Mouse (Mus musculus) activated CD4-positive, CD25-positive, alpha-beta regulatory T cell, adult 4 months (primary cell): ENCODE results near the gene Tbc1d24. TPM values are rescaled to one million over a fixed set of nuclear protein-coding genes. Genes with fewer than 3 reads are reported as not detected.

ENCODE experiments used
- ATAC-seq: one replicate; pipeline ENCODE4 v1.8.0; 2017
- polyA plus RNA-seq, 2 experiments: library from polyadenylated mRNA; unstranded; fragments of 100-300 nt; shearing (Covaris generic); gene quantifications; one replicate each; pipeline ENCODE4 v1.2.1; 2017

Gene Tbc1d24
- under 1 TPM; 0.45 to 0.60 TPM for polyA plus RNA-seq

DNA sequence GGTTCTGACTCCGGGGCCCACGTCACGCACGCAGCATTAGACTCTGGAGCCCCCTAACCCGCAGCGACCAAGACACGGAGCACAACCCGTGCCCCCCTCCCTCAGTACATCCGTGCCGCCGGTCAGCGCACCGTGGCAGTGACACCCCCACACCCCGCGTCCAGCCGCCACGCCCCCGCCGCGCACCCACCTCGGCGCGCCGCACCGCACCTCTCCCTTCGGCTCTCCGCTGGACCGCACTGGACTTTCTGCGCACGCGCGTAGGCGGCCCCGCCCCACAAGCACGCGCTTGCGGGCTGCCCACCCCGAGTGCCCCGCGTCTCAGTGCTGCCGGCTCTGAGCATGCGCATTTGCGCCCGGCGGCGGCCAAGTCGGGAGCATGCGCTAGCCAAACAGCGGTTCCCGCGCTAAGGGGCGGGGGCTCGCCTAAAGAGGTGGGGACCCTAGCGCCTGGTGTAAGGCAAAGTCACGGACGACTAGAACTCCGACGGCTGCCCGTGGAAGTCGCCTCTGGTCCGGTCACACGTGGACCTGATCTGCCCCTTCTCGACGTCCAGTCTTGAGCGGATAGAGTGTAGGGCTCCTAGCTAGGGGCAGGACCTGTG lies at the start of gene Tbc1d24:
TSS of gene Tbc1d24 (minus strand) at position 279 of the 605 bp plus-strand sequence.
- ATAC-seq, result peak; percentile 34

DNA sequence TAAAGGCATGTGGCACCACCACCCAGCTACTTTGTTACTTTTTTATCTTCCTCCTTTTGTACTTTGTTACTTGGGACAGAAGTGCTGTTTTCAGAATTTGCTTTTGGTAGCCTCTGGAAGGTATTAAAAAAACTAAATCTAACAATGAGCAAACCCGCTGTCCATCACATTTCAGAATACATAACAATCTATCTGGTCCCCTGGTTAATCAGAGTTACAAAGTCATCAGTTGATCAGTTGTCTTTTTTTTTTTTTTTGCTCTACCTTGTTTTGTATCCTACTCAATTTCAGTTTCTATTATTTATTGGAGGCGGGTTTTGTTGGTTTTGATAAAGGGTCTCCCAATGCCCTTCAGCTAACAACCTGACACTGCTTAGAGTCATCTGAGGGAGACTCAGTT lies 47.0 kb upstream of the Tbc1d24 start:
- no peak for ATAC-seq

- ATAC-seq, result peak; percentile 100
These were observed 46.1 kb upstream of the Tbc1d24 start, which contains the start of gene Ccnf for GRCm38 (mm10) chr17:24251320-24252069. TSS of gene Ccnf (minus strand) at chr17:24251484.

DNA sequence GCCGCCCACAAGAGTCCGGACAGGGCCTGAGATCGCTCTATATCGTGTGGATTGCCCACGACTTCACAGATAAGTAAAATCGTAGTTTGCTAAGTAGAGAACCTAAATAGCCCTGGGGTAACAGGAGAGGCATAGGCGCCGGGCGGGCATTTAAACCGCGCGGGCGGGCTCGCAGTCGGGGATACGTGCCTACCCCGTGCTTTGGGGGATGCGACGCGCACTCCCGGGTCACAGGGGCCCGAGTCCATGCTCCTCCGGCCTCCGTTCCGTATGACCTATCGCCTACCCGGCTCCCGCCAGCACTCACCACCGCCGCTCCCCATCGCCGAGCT lies 45.6 kb upstream of the Tbc1d24 start:
- ATAC-seq, result peak; percentile 8

- ATAC-seq, result no peak
These were observed 43.3 kb upstream of the Tbc1d24 start for GRCm38 (mm10) chr17:24248641-24249040.

DNA sequence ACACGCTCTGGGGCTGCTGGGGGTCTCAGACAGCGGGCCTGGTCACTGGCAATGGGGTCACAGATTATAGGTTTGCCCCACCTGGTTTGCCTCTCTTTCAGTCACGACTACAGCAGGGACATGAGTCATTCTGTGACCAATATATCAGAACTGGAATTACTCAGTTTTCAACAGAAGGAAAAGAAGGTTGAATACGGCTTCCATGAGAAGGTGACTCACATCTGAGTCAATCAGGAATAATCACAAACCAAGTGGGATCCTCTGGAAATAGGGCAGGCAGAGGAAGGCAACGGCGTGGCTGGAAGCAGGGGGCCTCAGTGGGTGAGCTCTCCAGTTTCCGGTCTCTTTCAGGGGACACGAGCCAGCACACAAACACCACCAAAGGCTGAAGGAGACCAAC lies 38.7 kb upstream of the Tbc1d24 start:
- no peak for ATAC-seq

DNA sequence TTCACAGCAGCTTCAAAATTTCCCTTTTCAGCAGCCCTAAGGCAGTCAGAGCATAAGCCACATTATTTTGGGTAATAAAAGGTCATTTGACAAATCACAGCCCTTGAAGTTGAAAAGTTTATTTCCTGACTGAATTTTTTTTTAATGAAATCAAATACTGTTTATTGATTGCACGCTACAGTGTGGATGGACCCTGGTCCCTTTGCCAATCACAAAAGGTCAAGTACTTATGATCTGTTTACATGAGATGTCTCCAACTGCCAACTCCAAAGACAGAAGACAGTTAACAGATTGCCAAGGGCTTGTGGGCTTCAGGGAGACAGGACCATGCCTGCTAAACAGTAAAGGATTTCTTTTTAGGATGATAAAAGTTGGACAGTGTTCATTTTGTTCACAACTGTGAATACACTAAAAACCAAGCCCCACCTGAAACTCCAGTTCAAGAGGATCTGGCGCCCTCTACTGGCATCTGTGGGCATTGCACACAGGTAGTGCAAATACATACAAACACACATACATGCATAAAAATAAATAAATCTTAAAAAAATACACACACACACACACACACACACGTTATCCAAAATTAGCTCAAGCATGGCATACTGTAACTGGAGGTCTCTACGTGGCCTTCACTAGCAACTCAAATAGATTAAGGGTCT lies 38.1 kb upstream of the Tbc1d24 start:
- ATAC-seq, result no peak

DNA sequence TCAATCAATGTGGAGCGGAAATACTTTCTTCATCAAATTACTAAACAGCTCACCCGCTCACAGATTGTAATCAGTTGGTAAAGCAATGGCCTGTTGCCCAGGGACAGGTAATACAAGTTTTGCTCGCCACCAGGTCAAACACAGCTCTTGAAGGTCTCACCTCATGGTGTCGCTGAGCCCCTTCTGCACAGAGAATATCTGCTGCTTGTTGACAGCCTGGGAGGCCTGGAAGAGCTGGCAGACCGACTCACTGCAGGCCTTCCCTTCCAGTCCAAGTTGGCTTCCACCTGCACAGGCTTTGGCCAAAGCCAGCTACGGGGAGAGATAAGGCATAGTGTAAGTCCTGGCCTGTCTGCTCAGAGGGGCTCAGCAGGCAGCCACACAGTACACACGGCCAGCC lies 31.6 kb upstream of the Tbc1d24 start:
- ATAC-seq, result no peak

DNA sequence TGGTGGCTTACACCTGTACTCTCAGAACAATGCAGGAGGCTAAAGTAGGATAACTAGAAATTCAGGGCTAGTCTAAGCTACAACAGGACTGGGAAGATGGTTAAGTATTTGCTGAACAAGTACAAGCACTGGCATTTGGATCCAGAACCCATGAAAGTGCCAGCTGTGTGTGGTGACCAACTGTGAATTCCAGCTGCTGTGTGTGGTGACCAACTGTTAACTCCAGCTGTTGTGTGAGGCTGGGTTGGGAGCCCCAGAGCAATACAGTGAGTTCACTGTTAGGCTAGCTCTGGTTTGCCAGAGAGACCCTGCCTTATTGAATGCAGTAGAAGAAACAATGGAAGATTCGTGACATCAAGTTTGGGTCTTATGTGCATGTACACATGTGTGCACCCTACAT lies 31.1 kb upstream of the Tbc1d24 start:
- ATAC-seq, result no peak

- ATAC-seq, result no peak
These were observed 22.6 kb upstream of the Tbc1d24 start for GRCm38 (mm10) chr17:24227941-24228340.

DNA sequence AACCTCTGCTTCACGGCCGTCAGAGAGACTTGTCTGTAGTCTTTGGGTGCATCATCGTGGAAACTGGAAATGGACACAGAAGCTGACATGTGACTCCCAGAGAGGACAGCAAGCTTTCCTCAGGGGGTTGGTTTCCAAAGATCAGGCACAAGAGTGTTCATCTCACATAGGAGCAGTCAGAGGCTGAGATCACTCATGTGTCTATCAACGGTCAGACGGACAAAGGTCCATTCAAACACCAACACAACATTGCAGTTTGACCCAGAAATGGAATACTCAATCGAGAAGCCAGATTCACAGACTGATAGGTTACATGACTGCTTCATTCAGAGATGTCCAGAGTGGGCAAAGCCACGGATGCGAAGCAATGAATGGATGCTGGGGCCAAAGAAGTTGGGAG lies 21.4 kb upstream of the Tbc1d24 start:
- no peak for ATAC-seq

DNA sequence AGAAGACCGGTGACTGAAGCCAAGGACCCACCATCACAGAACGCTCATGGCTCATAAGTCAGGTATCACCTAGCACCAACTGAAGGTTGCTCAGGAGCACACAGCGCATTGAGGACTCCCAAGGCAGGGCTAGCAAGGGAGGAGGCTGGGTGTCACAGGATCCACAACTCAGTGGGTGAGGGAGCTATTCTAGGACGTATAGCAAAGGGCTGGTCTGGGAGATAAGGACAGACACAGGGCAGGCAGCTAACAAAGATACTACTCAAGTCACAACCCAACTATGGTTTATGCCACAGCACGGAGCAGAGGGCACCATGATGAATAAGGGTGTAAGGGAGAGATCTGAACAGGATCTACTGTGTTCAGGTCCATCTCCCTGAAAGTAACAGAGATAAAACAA lies 20.5 kb upstream of the Tbc1d24 start:
- ATAC-seq, result no peak

DNA sequence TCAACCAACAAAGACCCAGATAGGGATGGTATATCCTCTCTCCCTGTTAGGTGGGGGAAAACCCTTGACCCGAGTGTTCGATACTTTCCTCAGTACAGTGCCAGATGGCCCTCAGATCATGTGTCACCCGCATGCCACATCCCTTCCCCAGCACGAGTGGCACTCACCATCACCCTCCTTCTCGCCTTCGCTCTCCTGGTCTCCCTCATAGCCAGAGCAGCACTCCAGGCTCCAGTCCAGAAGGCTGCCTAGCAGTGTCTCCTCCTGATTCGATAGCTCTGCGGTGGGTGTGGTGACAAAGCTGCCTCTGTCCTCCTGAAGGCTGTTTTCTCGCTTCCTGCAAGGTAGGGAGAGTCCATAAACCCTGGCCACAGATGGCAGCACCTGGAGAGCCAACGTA lies 19.4 kb upstream of the Tbc1d24 start:
- no peak for ATAC-seq

DNA sequence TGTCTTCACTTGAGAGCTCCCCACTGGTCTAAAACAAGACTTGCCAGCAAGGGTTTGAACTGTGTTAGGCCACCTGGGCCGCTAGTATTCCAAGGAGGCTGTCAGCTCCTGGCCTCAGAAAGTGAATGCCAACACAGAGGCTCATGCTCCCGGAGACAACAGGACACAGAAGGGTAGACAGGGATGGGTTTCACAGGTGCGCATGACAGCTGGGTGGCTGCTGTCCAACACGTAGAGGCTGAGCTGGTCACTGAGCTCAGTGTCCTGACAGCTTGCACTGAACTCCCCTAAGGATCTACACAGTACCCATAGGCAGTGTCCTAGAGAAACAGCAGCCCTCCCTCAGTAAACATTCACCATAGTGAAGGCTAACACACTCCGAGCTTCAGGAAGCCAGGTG lies 18.2 kb upstream of the Tbc1d24 start:
- no peak for ATAC-seq

- ATAC-seq, result no peak
These were observed 17.3 kb upstream of the Tbc1d24 start for GRCm38 (mm10) chr17:24222653-24223052.

DNA sequence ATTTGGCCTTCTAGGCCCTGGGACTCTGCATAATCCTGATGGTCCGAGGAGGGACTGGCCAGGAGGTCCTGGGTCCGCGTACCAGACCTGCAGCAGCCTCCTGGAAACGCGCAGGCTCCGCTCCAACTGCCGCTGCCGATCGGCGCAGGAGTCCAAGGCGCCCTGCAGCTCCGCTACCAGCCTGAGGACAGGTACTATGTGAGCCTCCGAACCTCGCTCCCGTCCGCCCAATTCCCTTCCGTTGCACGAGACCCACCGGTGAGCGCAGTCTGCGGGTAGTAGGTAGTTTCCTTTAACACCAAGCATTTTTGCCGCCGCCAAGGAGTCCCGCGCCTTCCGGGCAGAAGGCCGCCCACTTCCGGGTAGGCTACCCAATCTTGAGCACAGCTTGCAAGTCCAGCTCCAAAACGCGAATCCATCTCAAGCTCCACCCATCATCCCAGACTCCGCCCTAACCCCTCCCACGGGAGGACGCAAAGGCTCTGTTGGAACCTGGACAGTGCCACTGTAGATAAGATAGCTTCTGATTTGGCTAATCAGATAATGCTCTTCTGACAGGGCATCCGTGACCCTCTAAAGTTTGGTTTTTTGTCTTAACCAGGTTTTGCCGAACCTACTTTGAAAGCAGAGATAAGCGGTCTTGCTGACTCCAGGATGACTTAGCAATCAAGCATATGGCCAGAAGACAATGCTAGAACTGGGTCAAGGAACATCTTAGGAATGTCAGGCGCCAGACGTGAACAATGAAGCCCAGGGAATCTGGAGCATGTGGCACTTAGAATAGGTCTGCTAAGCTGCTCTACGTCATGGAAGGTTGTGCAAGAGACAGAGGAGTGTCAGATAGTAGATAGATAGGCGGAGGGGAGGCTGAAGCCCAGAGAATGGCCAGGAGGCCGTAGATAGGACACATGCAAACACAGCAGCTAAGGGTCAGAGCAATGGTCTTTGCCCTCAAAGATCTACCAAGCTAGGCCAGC lies 15.4 kb upstream of the Tbc1d24 start, which contains the start of gene Tedc2:
TSS of gene Tedc2 (minus strand) at position 417 of the 977 bp plus-strand sequence.
- ATAC-seq, result peak; percentile 98

DNA sequence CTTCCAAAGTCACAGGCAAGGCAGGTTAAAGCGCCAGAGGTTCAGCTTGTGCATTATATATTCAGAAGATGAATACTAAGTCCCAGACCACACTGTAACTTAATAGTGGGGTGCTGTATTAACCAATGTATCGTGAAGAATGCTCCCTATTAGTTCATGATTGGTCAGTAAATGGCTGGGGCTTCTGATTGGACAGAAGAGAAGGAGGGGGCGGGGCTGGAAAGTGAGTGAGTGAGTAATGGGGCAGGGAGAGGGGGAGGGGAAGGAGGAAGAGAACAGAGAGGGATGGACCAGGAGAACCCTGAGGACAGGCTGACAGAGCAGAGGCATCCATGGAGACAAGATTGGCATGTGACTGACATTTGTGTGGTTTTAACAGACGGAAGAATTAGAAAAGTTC lies 11.5 kb upstream of the Tbc1d24 start:
- ATAC-seq, result no peak

GRCm38 (mm10) chr17:24213186-24213585 lies 7.8 kb upstream of the Tbc1d24 start:
- no peak for ATAC-seq

- ATAC-seq, result no peak
These were observed 7.2 kb upstream of the Tbc1d24 start for GRCm38 (mm10) chr17:24212441-24213018.

DNA sequence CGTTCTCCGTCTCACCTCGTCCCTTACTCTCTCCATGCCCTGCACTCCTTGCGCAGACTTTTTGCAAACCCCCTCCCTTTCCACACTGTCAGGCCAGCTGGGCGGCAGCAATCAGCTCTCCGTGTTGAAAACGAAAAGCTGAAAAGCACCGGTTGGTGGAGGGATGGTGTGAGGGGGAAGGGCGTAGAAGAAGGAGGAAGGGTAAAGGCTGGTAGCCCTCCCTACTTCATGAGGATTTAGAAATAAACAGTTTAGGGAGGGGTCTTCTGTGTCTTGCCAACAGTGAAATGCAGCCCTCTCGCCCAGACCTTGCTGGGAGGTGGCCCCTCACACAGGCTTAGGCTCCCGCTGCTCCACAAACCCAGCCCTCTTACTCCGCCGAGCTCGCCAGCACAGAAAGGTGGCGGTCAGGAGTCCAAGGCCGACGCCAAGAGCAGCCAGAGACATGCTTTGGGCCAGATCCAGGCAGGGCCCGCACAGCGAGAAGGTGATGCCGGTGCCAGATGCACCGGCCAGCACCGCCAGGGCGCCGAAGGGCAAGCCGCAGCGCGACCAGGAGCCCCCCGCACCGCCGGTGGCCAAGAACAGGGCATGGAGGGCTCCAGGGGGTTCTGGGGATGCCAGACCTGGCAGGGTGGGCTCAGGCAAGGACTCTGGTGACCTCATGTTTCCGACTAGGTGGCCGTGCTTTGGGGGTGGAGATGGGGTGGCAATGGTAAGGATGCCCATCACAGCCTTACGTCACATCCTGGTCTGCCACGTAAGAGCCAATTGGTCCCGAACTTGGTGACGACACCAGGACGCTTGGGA lies 6.5 kb upstream of the Tbc1d24 start:
- no peak for ATAC-seq

- ATAC-seq, result no peak
These were observed 5.2 kb upstream of the Tbc1d24 start for GRCm38 (mm10) chr17:24210591-24210990.

GRCm38 (mm10) chr17:24209916-24210240 lies 4.5 kb upstream of the Tbc1d24 start:
- no peak for ATAC-seq
